ENCODE assay signal across 17 mouse cellular contexts in genomic region chr4:129386989-129387388, GRCm38 (mm10). TPM values are rescaled to one million over a fixed set of nuclear protein-coding genes. Genes with fewer than 3 reads are reported as not detected.
"Had no signal": no experiment of that assay in that cellular context is flagged by ENCODE, and none has a peak within 500 bp of the region (broad histone marks: within the 10 kb centered on the region; RNA-seq: fewer than 3 reads in every experiment).

No protein-coding gene starts in this region.

- DNase-seq: kidney, adult 11 months; kidney, adult 8-10 months; kidney, postnatal 10 days; kidney, postnatal 36 days; lung, adult 18-20 months; lung, postnatal 10 days; lung, postnatal 36 days; thymus, postnatal 36 days had no signal

- H3K27ac ChIP-seq: intestine, embryonic 15.5 days; kidney, embryonic 15.5 days; lung, embryonic 15.5 days; midbrain, embryonic 12.5 days; midbrain, embryonic 15.5 days; stomach, embryonic 15.5 days had no signal

- H3K9ac ChIP-seq: intestine, embryonic 15.5 days; kidney, embryonic 15.5 days; lung, embryonic 15.5 days; midbrain, embryonic 12.5 days; midbrain, embryonic 15.5 days; stomach, embryonic 15.5 days had no signal

- H3K4me2 ChIP-seq: intestine, embryonic 15.5 days; kidney, embryonic 15.5 days; lung, embryonic 15.5 days; midbrain, embryonic 12.5 days; midbrain, embryonic 15.5 days; stomach, embryonic 15.5 days had no signal

- H3K36me3 ChIP-seq: intestine, embryonic 15.5 days; kidney, embryonic 15.5 days; lung, embryonic 15.5 days; midbrain, embryonic 12.5 days; midbrain, embryonic 15.5 days; stomach, embryonic 15.5 days had no signal

- H3K9me3 ChIP-seq: intestine, embryonic 15.5 days; kidney, embryonic 15.5 days; lung, embryonic 15.5 days; midbrain, embryonic 12.5 days; midbrain, embryonic 15.5 days; stomach, embryonic 15.5 days had no signal

- H3K4me3 ChIP-seq: intestine, embryonic 15.5 days; kidney, embryonic 15.5 days; lung, embryonic 15.5 days; midbrain, embryonic 12.5 days; midbrain, embryonic 15.5 days; myocyte; stomach, embryonic 15.5 days had no signal

- H3K27me3 ChIP-seq: intestine, embryonic 15.5 days; kidney, embryonic 15.5 days; lung, embryonic 15.5 days; midbrain, embryonic 12.5 days; midbrain, embryonic 15.5 days; stomach, embryonic 15.5 days had no signal

- ATAC-seq: intestine, embryonic 15.5 days; midbrain, embryonic 15.5 days had no signal

- H3K4me1 ChIP-seq: midbrain, embryonic 15.5 days had no signal

RNA-seq across cellular contexts. Expression of gene Zbtb8b, which starts 53.7 kb away (rescaled TPM):
- polyA plus RNA-seq: small intestine, adult 2 months; spleen, adult 2 months had no signal
